Mouse (Mus musculus): Measurements from ENCODE around the gene Hsf2.

Hsf2 gene

DNA sequence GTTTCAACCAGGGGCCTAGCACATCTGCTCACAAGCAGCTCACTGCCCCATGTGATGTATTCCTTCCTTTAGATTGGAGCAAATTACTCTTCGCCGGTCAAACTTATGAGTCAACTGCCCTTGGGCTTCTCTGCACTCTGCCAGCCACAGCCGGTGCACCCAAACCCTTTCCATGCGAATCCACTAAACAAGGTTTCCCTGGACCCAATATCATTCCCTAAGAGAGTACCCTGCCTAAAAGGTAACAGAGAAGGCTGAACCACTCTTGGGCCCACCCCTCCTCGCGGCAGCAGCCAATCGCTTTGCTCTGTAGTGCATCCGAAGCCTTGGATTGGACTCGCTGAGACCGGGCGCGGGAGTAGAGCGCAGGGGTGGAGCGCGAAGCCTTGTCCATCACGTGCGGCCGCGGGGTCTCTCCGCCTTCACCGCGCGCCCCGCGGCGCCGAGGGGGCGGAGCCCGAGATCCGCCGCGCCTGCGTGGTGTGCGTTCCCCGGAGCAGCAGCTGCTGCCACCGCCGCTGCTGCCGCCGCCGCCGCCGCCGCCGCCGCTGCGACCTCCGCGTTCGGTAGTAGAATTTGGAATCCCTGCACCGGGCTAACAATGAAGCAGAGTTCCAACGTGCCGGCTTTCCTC lies at the start of gene Hsf2:
TSS of gene Hsf2 (plus strand) at position 478 of the 634 bp plus-strand sequence.
- peak; percentile 95 for DNase-seq (ENCODE audit: low read depth)

GRCm38 (mm10) chr10:57437898-57438297 lies 48.3 kb upstream of the Hsf2 start:
- no peak for DNase-seq (ENCODE audit: low read depth)

GRCm38 (mm10) chr10:57441049-57441448 lies 45.1 kb upstream of the Hsf2 start:
- DNase-seq (ENCODE audit: low read depth), result no peak

DNA sequence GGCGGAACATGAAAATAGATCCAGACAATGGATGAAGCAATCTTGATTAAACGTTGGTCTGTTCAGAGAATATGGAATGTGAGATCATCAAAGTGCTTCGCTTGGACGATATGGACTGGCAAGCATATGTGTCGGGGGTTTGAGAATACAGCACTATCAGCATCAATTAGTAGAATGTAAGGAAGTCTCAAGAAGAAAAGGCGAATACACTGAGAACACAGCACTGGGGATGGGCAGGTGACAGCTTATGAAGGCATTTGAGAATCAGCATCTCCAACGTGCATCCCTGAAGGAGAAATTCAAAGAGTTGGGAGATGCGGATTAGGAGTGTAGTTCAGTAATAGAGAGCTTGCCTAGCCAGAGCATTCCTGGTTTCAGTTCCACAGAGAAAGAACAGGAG lies 41.8 kb upstream of the Hsf2 start:
- DNase-seq (ENCODE audit: low read depth), result no peak

GRCm38 (mm10) chr10:57445655-57446054 lies 40.5 kb upstream of the Hsf2 start:
- DNase-seq (ENCODE audit: low read depth), result no peak

- DNase-seq (ENCODE audit: low read depth), result no peak
These were observed 38.5 kb upstream of the Hsf2 start for GRCm38 (mm10) chr10:57447657-57448050.

- DNase-seq (ENCODE audit: low read depth), result peak; percentile 84
These were observed 38.0 kb upstream of the Hsf2 start for GRCm38 (mm10) chr10:57448051-57448716.

- peak; percentile 70 for DNase-seq (ENCODE audit: low read depth)
These were observed 22.9 kb upstream of the Hsf2 start for GRCm38 (mm10) chr10:57463298-57463697.

GRCm38 (mm10) chr10:57465768-57466167 lies 20.4 kb upstream of the Hsf2 start:
- DNase-seq (ENCODE audit: low read depth), result no peak

- no peak for DNase-seq (ENCODE audit: low read depth)
These were observed 8.9 kb upstream of the Hsf2 start for GRCm38 (mm10) chr10:57477121-57477843.

GRCm38 (mm10) chr10:57481717-57482116 lies 4.5 kb upstream of the Hsf2 start:
- no peak for DNase-seq (ENCODE audit: low read depth)

DNA sequence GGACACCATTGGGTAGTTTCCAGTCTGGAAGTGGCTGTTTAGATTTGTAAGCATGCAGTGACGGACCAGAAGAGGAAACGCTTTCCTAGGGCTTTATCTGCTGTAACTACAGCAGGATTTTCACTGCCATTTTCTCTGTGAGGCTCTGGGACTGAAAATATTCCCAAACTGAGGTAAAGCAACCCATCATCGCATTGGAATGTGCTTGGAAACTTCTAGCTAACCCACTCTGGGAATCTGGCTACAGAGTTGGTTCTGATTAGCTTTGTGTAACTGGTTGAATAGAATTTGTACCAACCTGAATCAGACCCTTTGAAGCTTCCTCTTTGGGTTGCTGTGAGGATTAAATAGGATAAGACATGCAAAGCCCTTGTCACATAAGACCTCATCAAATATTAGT lies 1.4 kb upstream of the Hsf2 start:
- DNase-seq (ENCODE audit: low read depth), result no peak

- no peak for DNase-seq (ENCODE audit: low read depth)
These were observed 422 bp downstream of the Hsf2 start for GRCm38 (mm10) chr10:57486542-57487071.

- peak; percentile 48 for DNase-seq (ENCODE audit: low read depth)
These were observed 1.0 kb downstream of the Hsf2 start for GRCm38 (mm10) chr10:57487201-57487600.

DNA sequence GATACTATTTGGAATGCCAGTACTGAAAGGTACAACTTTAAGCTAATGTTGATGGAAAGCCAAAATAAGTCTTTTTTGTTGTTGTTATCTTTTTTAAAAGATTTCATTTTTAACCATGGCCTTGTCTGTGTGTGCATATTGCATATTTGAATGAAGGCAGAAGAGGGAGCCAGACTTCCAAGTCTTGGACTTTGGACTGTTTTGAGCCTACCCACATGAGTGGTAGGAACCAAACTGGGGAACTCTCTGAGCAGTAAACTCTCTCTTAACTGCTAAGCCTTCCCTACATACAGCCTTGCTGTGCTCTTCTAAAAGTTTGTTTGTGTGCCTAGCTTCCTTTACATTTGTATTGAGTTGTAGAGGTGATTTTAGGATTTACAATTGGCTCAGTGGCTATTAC lies 2.4 kb downstream of the Hsf2 start:
- DNase-seq (ENCODE audit: low read depth), result no peak

GRCm38 (mm10) chr10:57492050-57492449 lies 5.9 kb downstream of the Hsf2 start:
- DNase-seq (ENCODE audit: low read depth), result no peak

DNA sequence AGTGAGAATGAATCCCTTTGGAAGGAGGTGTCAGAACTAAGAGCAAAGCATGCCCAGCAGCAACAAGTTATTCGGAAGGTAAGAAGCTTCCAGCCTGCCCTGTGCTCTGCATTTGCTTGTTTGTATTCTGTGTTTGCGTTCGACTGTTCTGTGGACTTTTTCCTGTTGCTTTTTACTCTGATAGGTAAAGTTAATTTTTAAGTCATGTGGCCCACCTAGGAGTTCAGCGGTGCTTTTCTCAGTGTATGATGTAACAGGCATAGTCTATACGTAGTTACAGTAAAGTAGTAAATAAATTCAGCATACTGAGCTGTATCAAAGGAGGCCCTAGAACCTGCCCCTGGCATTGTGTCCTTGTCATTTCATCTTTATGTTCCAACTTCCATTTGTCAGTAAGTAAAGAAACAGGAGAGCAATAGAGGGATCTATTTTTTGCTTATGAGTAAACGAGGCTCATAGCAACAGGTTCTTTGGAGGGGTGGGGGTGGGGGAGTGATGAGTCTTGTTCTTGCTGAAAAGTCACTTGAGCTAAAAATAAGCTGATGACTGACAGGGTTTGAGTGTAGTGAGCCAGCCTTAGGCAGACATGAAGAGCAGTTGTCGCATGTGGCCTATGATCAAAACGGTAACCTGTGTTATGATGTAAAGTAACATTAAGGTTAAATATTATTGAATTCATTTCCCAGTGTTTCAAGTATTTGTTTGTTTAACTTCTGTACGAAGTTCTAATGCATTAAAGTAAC lies 13.4 kb downstream of the Hsf2 start:
- DNase-seq (ENCODE audit: low read depth), result no peak

- DNase-seq (ENCODE audit: low read depth), result no peak
These were observed 28.4 kb downstream of the Hsf2 start for GRCm38 (mm10) chr10:57514616-57515015.

- DNase-seq (ENCODE audit: low read depth), result no peak
These were observed 29.1 kb downstream of the Hsf2 start for GRCm38 (mm10) chr10:57515278-57515677.

DNA sequence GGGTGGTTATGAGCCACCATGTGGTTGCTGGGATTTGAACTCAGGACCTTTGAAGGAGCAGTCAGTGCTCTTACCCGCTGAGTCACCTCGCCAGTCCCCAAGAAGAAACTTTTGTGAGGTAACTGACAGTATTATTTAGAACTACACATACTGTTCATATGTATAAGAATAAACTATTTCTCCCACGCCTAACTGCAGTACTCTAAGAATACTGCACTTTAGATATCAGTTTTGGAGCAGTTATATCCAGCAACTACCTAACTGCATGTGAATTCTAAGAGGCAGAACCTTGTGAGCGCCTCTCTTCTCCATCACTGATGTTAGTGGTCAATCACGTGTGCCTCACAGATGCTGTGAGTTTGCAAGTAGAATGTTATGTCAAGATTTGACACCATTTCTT lies 40.3 kb downstream of the Hsf2 start:
- no peak for DNase-seq (ENCODE audit: low read depth)

GRCm38 (mm10) chr10:57531076-57531475 lies 44.9 kb downstream of the Hsf2 start:
- DNase-seq (ENCODE audit: low read depth), result peak; percentile 21

DNA sequence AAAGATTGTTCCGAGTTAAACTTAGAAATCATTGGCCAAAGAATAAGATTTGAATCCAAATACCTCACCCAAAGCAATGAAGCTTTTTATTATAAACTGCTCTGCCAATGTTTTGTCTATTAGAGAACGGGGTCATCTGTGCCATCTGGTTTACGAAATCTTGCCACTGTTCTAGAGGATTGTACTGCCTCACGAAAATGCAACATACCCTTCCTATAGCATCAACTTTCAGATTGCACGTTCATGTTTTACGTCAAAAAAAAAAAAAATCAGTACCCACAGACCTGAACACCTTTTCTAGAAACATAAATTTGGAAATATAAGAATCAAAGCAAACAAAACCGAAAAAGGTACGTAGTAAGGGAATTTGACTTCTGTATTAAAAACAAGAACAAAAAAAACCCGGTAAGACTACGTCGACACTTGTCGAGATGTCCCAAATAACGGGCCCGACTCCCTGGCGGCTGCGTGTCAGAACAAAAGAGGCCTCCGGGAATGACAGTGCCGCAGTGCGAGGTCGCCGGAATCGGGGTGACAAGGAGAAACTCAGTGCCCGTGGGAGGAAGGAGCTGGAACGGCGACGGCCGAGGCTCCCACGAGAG lies 45.5 kb downstream of the Hsf2 start:
- DNase-seq (ENCODE audit: low read depth), result no peak
